Mouse (Mus musculus) right cerebral cortex, postnatal 4 days (tissue): Measurements from ENCODE around the gene Timm44.
"Not testable (repeated sequence)": the region's sequence is repeated elsewhere in the genome, so short reads cannot be mapped to it uniquely, and the experiment has no call there.

ENCODE experiments used
- DNase-seq: peaks from one replicate; pipeline ENCODE4 v3.0.0-alpha.2; 2022

Gene Timm44

DNA sequence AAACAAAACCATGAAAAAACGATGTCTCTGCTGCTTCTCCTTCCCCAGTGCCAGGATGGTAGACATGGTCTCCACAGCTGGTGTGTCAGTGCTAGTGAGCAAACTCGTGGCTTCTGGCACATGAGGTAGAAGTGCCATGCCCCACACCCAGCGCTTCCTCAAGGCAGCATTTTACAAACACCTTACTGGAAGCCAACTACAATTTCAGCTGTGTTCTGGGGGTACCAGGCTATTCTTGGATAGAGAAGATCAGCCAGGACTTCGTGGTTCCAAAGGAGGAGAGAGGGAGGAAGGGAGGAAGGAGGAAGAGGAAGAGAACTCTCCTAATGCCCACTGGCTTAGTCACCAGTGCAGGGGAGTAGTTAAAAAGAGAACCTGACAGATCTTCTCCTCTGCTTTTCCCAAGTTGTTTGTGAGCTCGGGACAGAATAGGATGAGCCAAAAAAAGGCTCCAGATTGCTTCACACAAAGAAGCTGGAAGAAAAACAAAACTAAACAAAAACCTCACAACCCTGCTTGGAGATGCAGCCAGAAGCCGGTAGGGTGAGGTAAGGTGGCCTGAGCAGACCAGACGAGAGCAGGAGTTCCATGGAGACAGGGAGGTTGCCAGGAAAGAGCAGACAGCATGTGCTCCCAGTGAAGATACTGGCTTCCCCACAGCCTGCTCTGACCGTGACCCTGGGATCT is 12.5 kb downstream of the Timm44 start:
- no peak for DNase-seq

DNA sequence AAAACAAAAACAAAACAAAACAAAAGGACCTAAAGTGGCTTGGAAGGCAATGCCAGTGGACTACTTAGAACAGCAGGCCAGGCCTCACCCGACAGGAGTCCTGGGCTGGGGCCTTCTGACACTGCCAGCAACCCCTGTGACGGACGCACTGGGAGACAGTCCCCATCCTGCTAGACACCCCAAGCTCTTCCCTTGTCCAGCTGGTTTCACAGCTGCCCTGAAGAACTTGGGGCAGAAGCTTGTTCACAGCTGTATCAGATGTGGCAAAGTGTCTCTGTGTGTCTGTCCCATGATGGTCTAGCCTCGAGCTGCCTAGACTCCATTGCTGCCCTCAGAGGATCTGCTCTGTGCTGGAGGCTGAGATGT is 15.9 kb downstream of the Timm44 start:
- no peak for DNase-seq

DNA sequence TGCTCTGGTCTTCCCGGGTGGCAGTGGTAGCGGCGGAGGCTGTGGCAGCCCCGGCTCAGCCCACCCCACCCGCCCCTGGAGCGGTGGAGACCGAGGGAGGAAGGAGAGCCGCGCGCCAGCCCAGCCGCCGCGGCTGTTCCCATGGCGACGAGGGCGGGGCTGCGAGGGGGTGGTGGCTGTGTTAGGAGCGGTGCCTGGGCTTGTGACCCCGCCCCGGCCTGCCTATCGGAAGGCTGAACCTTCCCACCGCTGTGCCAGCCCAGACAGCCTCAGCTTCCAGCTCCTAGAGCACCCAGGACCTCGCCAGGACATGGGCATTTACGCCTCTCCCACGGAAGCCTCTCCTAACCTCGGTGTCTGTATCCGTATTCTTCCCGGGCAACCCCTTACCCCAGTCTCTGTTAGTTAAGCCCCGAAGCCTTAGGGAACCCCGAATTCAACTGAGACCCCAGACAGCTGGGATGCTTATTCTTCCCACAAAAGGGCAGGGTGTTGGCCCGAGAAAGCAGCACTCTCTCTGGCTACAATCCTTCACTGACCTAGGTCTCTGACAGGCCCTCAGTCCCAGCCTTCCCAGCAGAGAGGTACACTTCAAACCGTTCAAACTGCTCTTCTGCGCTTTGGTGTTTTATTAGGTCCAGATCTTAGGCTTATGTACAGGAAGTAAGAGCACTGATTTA is 16.4 kb downstream of the Timm44 start, which contains the start of gene Ctxn1:
TSS of gene Ctxn1 (minus strand) at position 150 of the 680 bp plus-strand sequence.
- DNase-seq, result peak; percentile 94

DNA sequence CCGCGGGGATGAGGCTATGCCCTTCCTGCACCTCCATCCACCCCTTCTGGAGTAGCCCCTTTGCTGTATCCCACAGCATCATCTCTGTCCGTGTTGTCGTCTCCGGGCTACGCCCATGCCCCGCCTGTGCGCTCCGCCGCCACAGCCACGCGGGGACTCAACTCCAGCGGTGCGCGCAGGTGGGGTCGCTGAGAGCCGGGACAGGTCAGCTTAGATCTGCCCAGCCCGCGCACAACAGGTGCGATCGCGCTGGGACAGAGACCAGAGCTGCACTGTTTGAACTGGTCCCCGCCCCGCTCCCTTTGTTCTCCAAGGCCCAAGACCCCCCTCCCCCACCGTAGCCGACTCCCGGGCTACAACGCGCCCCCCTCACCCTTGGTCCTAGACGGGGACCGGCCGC is 17.0 kb downstream of the Timm44 start:
- no peak for DNase-seq

DNA sequence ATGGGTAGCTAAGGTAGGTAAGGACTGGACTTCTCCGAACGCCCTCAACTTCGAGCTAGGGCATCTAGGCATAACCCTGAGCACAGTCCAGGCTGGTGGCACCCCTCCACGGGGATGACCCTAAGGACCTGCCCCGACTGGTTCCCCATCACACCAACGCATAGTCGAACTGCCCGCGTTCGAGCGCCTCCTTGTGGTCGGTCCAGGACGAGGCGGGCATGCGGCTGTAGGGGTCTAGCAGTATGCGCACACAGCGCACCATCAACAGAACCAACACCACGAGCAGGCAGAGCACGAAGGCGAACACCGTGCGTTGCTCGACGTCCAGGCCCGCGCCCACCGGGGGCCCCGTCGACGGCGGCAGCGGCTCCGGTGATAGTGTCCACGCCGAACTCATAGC is 17.5 kb downstream of the Timm44 start:
- DNase-seq, result peak; percentile 91

DNA sequence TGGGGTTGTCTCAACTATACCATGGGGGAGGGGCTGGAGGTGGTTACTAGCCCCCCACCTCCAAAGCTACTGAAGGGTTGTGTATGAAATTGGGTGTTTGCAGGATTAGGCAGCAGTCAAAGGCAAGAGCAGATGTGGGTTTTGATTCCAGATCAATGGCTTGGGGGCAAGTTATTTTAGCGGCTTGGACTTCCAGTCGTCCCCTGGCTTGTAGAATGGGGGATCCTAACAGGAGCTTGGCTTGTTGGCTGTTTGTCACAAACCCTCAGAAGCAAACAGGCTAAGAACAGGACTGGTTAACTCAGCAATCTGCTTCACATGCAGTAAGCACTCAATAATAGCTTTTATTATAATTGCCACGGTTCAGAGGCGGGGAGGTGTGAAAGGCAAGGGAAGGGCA is 18.4 kb downstream of the Timm44 start:
- no peak for DNase-seq

DNA sequence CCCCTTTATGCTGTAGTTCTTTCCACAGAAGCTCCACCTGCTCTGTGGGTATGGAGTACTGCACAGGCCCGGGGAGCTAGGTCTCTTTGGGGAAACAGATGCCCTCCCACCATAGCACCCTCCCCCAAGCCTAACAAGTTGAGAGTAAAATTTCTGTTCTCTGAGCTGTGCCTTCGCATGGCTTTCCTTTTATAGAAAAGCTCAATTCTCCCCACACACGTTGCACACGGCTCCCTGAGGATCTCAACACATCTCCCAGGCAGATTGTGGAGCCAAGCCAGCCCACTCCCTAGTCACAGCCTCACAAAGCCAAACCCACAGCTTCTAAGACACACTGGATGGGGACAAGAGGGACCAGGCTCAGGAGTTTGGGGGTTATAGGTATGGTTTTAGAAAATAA is 18.8 kb downstream of the Timm44 start:
- peak; percentile 82 for DNase-seq

DNA sequence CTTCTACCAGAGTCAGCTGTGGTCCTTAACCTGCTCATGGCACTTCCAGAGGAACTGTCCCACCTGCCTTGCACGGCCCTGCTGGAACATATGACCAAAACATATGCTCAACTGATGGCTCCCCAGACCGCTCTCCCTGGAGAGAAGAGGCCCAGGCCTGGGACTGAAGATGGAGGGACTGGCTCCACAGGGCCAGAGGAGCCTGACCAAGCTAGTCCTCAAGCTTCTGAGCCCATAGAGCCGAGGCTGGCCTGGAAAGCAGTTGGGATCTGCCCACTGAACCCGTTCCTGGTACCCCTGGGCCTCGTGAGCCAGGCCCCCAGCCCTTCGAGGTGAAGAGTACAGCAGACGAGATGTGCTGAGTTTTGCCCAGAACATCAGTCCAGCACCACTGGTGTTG is 20.2 kb downstream of the Timm44 start:
- not testable (repeated sequence) for DNase-seq

DNA sequence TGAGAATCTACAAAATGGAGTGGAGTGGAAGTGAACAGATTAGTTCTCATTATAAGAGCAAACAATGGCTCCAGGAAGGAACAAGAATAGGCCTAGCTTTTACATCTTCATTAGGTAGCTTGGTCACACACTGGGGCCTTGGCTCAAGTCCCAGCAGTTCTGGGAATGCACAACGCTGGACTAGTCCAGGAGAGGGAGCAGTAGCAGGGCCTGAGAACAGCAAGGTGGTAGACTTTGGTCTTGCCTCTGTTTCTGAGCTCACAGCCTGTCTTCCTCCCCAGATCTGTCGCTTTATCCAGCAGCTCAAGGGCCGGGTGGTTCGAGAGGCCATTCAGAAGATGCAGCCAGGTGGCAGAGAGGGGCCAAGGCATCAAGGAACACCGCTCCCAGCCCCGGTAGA is 21.7 kb downstream of the Timm44 start:
- DNase-seq, result peak; percentile 75

DNA sequence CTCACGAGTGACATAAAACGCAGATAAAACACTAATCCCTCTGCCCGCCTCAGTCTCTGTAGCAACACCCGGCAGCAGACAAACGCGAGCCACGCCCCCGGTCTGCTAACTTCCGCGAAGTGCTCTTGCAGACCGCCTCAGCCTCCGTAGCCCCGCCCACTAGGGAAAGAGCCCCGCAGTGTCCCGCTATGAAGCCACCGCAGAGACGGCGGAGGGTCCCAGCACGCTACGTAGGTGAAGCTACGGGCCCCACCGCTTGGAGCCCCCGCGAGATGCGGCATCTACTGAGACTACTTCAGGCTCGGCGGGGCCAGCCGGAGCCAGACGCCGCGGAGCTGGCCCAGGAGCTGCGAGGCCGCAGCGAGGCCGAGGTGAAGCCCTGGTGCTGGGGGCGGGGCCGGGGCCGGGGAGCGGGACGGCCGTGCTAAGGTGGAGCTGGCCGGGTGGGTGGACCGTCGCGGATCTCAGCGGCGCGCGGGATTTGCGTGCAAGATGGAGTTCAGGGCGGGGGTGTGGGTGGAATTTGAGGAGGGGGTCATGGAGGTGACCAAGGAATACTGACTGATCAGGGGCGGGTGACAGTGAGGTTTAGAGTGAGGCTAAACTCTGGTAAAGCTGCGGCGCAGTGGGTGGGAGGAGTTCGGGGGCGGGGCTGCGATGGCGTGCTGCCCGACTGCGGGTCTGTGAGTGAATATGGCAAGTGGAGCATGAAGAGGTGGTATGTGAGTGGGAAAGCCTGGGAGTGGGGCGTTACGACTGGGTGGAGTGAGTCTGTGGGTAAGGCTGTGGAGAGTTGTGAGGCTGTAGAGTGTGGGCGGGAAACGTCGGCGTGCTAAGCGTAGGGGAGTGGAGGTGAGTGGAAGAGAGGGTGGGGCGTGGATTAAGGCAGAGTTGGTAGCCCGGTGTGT is 22.5 kb downstream of the Timm44 start, which contains the start of gene Snapc2:
TSS of gene Snapc2 (plus strand) at position 147 of the 908 bp plus-strand sequence.
- peak; percentile 95 for DNase-seq

DNA sequence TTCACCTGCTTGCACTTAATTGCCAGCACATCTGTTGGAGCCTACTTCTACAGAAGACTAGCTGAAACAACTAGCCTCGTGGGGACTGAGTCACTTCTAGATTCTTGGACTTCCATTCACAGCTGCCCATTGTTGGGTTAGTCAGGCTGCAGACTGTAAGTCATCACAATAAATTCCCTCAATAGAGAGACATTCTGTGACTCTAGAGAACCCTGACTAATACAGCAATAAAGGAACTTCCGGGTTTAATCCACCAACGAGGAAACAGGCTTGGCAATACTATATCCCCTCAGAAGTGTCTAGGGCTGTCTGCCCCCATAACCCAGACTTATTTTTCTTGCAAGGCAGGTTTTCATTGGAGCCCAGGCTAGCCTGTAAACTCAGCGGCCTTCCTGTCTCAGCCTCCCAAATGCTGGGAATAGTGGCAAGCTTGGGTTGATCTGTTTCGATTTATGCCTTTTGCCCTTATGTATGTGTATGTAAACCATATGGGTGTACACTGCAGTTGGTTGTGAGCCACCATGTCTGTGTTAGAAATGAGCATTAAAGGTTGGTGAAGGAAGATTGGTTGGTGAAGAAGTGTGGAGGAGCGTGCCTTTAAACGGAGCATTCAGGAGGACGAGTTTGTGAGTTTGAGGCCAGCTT is 23.5 kb downstream of the Timm44 start:
- DNase-seq, result no peak

DNA sequence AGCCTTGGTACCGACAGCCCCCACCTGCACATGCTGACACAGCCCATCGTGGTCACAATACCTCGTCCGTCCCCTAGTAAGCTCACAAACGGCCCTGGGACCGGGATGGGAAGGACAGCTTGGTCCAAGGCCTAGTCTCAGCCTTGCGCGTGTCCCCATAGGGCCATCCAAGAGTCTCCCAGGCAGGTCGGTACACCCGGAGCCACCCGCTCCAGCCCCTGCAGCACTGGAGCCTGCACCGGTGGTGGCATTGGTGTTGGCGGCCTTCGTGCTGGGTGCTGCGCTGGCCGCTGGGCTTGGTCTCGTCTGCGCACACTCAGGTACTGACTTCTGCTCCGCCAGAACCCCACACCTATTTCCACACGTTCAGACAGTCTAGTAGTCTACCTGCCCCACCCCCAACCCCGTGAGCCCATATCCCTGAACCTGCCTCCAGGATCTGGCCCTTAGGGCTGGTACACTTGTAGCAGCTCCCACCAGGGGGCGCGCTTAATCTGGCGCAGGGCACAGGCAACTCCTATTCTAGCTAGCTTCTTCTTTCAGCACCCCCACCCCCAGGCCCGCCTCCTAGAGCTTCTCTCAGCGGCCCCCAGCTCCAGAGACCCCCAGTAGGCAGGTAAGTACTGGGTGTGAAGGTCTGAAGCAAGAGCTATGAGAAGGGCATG is 25.3 kb downstream of the Timm44 start:
- peak; percentile 93 for DNase-seq

DNA sequence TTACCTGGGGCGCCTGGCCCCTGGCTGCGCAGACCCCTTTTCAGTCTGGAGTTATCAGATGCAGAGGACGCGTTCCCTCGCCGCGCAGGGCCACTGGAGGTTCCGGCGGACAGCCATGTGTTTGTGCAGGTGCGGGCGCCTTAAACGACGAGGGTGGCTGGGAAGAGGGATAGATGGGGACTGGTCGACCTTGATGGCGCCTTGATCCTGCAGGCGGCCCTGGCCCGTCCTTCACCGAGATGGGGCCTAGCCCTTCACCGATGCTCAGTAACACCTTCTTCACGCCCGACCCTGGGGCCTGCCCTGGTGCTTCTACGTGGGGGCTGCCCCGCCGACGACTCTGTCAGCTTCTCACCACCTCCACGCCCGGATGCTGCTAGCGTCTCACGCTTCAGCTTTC is 26.5 kb downstream of the Timm44 start:
- DNase-seq, result no peak

DNA sequence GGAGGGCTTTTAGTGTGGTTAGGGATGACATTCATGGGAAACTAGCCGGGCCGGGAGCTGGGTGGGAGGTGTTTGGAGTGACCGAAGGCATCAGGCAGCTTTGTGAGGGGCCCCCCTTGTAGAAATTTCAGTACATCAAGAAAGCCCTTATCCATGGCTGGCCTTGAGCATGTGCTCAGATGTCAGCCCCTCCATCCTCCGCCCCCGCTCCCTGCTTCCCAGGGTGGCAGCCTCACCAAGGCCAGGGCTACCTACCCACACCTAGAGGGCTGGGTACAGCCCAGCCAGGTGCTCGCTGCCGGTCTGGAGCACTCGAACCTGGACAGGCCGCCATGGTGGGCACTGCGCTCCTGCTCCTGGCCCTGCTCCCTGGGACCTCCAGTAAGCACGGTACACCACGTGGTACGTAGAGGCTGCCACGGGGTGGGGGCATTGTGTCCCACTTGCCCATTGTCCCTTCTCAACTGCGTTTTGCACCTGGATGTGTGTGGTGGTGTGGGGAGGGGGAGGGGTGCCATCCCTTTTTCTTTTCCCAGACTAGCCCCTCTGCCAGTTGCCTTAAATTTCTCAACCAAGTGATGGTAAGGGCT is 27.7 kb downstream of the Timm44 start, which contains the start of gene Tgfbr3l:
TSS of gene Tgfbr3l (plus strand) at position 264 of the 590 bp plus-strand sequence.
- no peak for DNase-seq

DNA sequence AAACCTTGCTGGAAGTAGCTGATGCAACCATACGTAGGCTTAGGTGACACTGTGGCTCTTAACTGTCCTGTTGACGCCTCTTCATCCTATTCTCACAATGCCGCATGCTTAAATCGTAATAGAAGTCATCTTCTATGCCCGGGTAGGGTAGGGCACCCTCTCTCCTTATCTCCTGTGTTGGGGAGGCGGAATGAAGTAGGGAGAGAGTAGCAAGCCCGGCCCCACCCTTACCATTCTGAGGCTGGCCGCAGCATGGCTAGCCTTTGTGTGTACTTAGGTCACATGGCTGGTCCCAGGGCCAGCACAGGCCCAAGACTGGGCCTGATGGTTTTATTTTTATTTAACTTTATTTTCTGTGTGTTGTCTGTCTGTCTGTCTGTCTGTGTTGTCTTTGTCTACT is 28.5 kb downstream of the Timm44 start:
- no peak for DNase-seq

DNA sequence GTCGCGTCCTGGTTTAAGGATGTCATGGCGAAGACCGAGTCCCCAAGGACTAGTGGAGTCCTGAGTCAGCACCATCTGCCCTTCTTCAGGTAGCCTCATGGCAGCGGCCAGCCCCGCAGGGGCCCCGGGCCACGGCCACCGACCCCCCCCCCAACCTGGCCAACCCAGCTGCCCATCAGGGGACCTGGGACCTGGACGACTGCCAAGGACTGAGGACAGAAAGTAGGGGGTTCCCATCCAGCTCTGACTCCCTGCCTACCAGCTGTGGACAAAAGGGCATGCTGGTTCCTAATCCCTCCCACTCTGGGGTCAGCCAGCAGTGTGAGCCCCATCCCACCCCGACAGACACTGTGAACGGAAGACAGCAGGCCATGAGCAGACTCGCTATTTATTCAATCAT is 30.0 kb downstream of the Timm44 start:
- DNase-seq, result no peak

DNA sequence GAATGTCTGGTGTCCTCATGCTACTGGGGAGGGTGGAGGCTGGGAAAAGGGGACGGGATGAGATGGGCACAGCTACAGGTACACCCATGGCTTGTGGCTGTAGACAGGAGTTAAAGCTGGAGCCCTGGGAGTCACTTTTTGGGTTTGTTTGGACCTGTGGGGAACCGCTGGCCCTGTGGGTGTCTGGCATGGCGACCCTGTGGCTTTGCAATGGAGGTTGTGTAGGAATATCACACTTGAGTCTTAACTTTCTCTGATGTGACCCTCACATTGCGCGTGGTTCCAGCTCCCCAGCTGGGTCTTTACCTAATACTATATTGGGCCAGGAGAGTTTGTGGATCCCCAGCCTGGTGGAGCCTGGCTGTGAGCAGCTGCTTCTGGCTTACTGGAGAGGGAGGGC is 30.7 kb downstream of the Timm44 start:
- no peak for DNase-seq

DNA sequence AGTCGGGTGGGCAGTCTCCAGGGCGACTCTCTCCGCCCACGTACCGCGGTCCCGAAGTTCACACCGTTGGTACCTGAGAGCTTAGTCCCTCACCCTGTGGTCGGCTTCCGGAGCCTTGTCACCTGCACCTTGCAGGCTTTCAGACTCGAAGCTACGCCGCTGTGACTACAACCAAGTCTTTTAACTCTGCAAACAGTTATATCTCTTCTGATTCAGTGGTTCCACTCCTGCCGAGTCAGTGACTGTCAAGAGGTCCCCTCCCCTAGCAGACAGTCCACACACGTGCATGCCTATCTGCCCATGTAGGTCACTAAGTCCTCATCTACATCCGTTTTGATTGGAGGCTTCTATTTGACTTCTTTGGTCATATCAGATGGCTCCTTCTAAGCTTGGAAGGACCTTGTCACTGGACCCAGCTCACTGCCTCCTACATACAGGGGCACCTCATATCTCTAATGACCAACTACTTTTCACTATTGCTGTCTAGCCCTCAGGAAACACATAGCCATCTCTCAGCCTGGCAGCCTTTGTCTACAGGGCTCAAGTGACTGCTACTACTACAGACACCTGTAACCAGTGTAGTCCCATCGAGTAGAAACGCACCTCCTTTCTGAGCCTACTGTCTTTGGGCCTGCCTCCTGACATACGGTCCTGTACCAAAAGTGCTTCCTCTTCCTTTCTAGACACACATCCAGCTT is 36.4 kb downstream of the Timm44 start:
- DNase-seq, result no peak

DNA sequence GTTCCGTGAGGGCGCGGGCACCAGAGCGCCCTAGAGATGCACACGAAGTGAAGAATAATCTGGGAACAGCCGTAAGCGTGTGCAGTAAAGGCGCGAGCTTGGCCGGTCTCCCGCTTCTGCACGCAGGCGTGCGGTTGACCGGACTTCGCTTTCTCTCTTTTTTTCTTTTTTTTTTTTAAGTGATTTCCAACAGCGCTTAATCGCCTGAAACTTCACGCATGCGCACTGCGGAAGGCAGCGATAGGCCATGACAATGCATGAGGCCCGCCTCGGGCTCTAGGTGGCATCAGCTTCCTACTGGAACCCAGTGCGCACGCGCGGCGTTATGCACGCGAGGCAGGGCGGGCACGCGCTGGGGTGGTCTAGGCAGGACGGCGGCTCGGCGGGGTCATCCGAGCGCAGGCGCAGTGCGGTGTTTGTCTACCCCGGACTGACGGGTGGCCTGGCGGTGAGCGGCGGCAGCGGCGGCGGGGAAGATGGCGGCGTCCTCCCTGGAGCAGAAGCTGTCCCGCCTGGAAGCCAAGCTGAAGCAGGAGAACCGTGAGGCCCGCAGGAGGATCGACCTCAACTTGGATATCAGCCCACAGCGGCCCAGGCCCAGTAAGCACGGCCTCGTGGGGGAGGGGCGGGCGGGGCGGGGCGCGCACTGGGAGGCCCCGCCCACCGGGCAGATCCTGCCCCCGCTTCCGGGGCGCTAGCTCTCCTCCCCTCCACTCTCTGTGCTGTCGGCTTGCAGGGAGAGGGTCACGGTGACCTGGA is 37.1 kb downstream of the Timm44 start, which contains the start of the genes Map2k7 and Gm49320:
TSS of gene Map2k7 (plus strand) at position 307 of the 759 bp plus-strand sequence.
TSS of gene Gm49320 (plus strand) at position 432 of the 759 bp plus-strand sequence.
- peak; percentile 100 for DNase-seq

DNA sequence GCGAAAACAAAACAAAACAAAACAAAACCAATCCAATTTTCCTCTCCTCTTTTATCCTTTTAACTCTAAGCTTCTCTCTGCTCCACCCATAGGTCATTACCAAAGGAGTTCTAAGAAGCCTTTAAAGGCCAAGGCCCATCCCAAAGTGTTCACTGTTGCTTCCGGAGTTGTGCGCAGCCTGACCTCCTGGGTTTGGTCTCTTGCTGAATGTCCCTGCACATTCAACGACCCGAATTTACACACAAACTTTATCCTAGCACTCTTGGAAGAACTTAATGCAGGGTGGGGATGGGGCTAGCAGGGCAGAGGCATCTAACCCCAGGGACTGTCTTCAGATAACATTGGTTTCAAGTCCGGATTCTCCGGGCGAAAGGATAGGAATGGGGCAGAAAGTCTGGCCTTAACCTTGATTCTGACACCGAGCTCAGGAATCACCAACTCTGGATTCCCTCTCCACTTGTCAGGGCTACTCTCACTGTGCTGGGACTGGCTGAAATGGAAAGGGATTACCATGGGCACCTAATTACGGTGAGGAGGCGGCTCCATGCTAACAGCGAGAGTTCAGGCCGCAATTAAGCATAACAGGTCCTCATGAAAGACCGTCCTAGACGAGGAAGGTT is 37.8 kb downstream of the Timm44 start:
- no peak for DNase-seq
